Mouse (Mus musculus): ENCODE data around the gene Wdr17.

- TF ChIP-seq ZC3H11A (IDR thresholded peaks at IDR 0.05; ENCODE audit: borderline replicate concordance, low read depth, low read length) (no peak), CHD2 (IDR thresholded peaks at IDR 0.05; ENCODE audit: low read depth, low read length) (no peak), ZNF384 (IDR thresholded peaks at IDR 0.05; ENCODE audit: low read depth, low read length) (no peak)
Observed at GRCm38 (mm10) chr8:54876458-54876857, 10.5 kb downstream of the Wdr17 start.

All from ES-E14 (cell line).